Mouse (Mus musculus) thymus, adult 2 months (tissue): ENCODE data around the gene Usp12. TPM values are rescaled to one million over a fixed set of nuclear protein-coding genes. Genes with fewer than 3 reads are reported as not detected.
A peak's percentile ranks its signal among the peaks of the same experiment; 100 is the strongest.

Experiments
- DNase-seq: peaks from one replicate; pipeline ENCODE4 v3.0.0; 2021
- H3K27ac ChIP-seq: fragments of 200-500 bp; 2 replicates; pipeline ENCODE4 v1.5.1; 2012; ENCODE audit warnings: low read length, control low read depth; ENCODE audit not compliant: control insufficient read depth, insufficient read depth
- H3K27me3 ChIP-seq: fragments of 200-500 bp; 2 replicates; pipeline ENCODE4 v1.6.1; 2012; ENCODE audit warnings: mild to moderate bottlenecking, low read length, moderate library complexity, mixed read lengths; ENCODE audit not compliant: control insufficient read depth, insufficient read depth
- H3K36me3 ChIP-seq: fragments of 200-500 bp; 2 replicates; pipeline ENCODE4 v1.6.1; 2012; ENCODE audit warnings: mild to moderate bottlenecking, low read length, moderate library complexity; ENCODE audit not compliant: control insufficient read depth, insufficient read depth
- H3K4me1 ChIP-seq: fragments of 200-500 bp; replicated peaks from 2 replicates; pipeline ENCODE4 v1.6.1; 2012; ENCODE audit warnings: low read length; ENCODE audit not compliant: control insufficient read depth, insufficient read depth
- H3K4me3 ChIP-seq: fragments of 200-500 bp; 2 replicates; pipeline ENCODE4 v1.5.1; 2012; ENCODE audit warnings: mild to moderate bottlenecking, low read length, control low read depth, moderate library complexity; ENCODE audit not compliant: control insufficient read depth, insufficient read depth
- CTCF ChIP-seq: fragments of 200-500 bp; IDR thresholded peaks from 2 replicates; pipeline ENCODE4 v1.5.1; 2012; ENCODE audit warnings: mild to moderate bottlenecking, control low read depth, low read length, moderate library complexity, borderline replicate concordance; ENCODE audit not compliant: control insufficient read depth, poor library complexity, insufficient read depth; ENCODE audit errors: extremely low read depth
- POLR2A ChIP-seq: fragments of 200-500 bp; IDR thresholded peaks from 2 replicates; pipeline ENCODE4 v1.6.1; 2012; ENCODE audit warnings: mild to moderate bottlenecking, low read length, control low read depth, moderate library complexity; ENCODE audit not compliant: control insufficient read depth, poor library complexity, insufficient read depth; ENCODE audit errors: extremely low read depth
- WGBS: fragments of 180-500 bp; shearing (Covaris S2); methylation state at CpG from one replicate; pipeline ENCODE4 v1.1.7; 2018; 5-methylcytosine and 5-hydroxymethylcytosine counted together
- polyA plus RNA-seq: library from polyadenylated mRNA; depleted of rRNA; stranded (reverse); fragments of >200 nt; gene quantifications from 2 replicates; pipeline ENCODE4 v1.2.3, GENCODE M21; 2012; rRNA removed

Gene Usp12
- polyA plus RNA-seq, result 13.1 and 13.7 TPM in 2 replicates

GRCm38 (mm10) chr5:146794853-146795252, at the start of gene Usp12:
Usp12 (minus strand) TSS chr5:146795006.
- 3% methylated on average over 50 of the region's 51 CpGs for WGBS
- TF ChIP-seq CTCF, result peak; percentile 58; the same call in 1 of the 2 replicates
- 0 out of 2 replicates have a peak, but pooled peaks have one; percentile 40 for TF ChIP-seq POLR2A
- Histone ChIP-seq H3K4me3 (peak within 1 kb of the TSS; percentile 91), H3K4me1 (peaks cover 17% of the 10 kb centered on the region), H3K27ac (peak within 1 kb of the TSS; percentile 4; the same call in 1 of the 2 replicates), H3K36me3 (no peaks in the 10 kb centered on the region), H3K27me3 (no peaks in the 10 kb centered on the region)
- DNase-seq, result peak; percentile 99

- DNase-seq, result no peak
- Histone ChIP-seq H3K4me3 (no peak overlapping the region), H3K4me1 (no peaks in the 10 kb centered on the region; the same call in 1 of the 2 replicates), H3K36me3 (no peaks in the 10 kb centered on the region), H3K27ac (no peak overlapping the region), H3K27me3 (peaks cover 8% of the 10 kb centered on the region; the same call in 1 of the 2 replicates)
- 30% methylated on average over 6 of the region's 6 CpGs for WGBS
- no peak for TF ChIP-seq POLR2A
- no peak for TF ChIP-seq CTCF
Observed at GRCm38 (mm10) chr5:146844301-146844941, 49.6 kb upstream of the Usp12 start.

GRCm38 (mm10) chr5:146841996-146842395, 47.2 kb upstream of the Usp12 start:
- peaks cover 8% of the 10 kb centered on the region; the same call in 1 of the 2 replicates for H3K27me3 ChIP-seq
- H3K4me3 ChIP-seq, result no peak overlapping the region
- peaks cover 7% of the 10 kb centered on the region for H3K36me3 ChIP-seq
- 92% methylated on average over 4 of the region's 4 CpGs for WGBS
- no peak for DNase-seq
- no peaks in the 10 kb centered on the region; the same call in 1 of the 2 replicates for H3K4me1 ChIP-seq
- TF ChIP-seq POLR2A, result no peak
- TF ChIP-seq CTCF, result no peak
- no peak overlapping the region for H3K27ac ChIP-seq

GRCm38 (mm10) chr5:146841301-146841700, 46.5 kb upstream of the Usp12 start:
- no peak for DNase-seq
- Histone ChIP-seq H3K4me1 (no peaks in the 10 kb centered on the region; the same call in 1 of the 2 replicates), H3K27ac (no peak overlapping the region), H3K27me3 (peaks cover 8% of the 10 kb centered on the region; the same call in 1 of the 2 replicates), H3K36me3 (peaks cover 14% of the 10 kb centered on the region), H3K4me3 (no peak overlapping the region)
- no peak for TF ChIP-seq CTCF
- TF ChIP-seq POLR2A, result no peak
- 93% methylated on average over 5 of the region's 5 CpGs for WGBS

- TF ChIP-seq POLR2A (no peak), CTCF (no peak)
- H3K27ac ChIP-seq, result no peak overlapping the region
- peaks cover 22% of the 10 kb centered on the region for H3K36me3 ChIP-seq
- WGBS, result 95% methylated on average over 4 of the region's 4 CpGs
- DNase-seq, result no peak
- peaks cover 4% of the 10 kb centered on the region; the same call in 1 of the 2 replicates for H3K27me3 ChIP-seq
- no peak overlapping the region for H3K4me3 ChIP-seq
- H3K4me1 ChIP-seq, result no peaks in the 10 kb centered on the region; the same call in 1 of the 2 replicates
Observed at GRCm38 (mm10) chr5:146840422-146840821, 45.6 kb upstream of the Usp12 start.

- TF ChIP-seq POLR2A, result no peak
- TF ChIP-seq CTCF, result no peak
- no peak overlapping the region for H3K27ac ChIP-seq
- H3K4me1 ChIP-seq, result no peaks in the 10 kb centered on the region
- no peaks in the 10 kb centered on the region for H3K27me3 ChIP-seq
- H3K4me3 ChIP-seq, result no peak overlapping the region
- WGBS, result 89% methylated on average over 5 of the region's 5 CpGs
- DNase-seq, result no peak
- H3K36me3 ChIP-seq, result peaks cover 28% of the 10 kb centered on the region
Observed at GRCm38 (mm10) chr5:146839760-146840159, 45.0 kb upstream of the Usp12 start.
